In genomic region chr11:78865314-78865713, GRCm38 (mm10) we compare ENCODE assay signal across 23 mouse cellular contexts. TPM values are rescaled to one million over a fixed set of nuclear protein-coding genes. Genes with fewer than 3 reads are reported as not detected.
DNase-seq lines count a peak whose midpoint lies in the region; ATAC-seq and TF ChIP-seq lines count a peak whose summit lies in the region.
"Had no signal": no experiment of that assay in that cellular context is flagged by ENCODE, and none has a peak within 500 bp of the region (broad histone marks: within the 10 kb centered on the region; RNA-seq: fewer than 3 reads in every experiment).

No protein-coding gene starts in this region.

- no peaks in the 10 kb centered on the region for H3K36me3 ChIP-seq in liver, postnatal 0 days (replicated peaks; ENCODE audit: insufficient read depth, low read length)
- H3K36me3 ChIP-seq in liver, embryonic 11.5 days (ENCODE audit: control insufficient read depth, insufficient read depth, low read length): no peaks in the 10 kb centered on the region
- H3K36me3 ChIP-seq in C2C12 (ENCODE audit: control insufficient read depth, insufficient read depth): no peaks in the 10 kb centered on the region
- H3K36me3 ChIP-seq in intestine, postnatal 0 days (ENCODE audit: control insufficient read depth, insufficient read depth): no peaks in the 10 kb centered on the region
- H3K36me3 ChIP-seq in forebrain, embryonic 12.5 days (replicated peaks): no peaks in the 10 kb centered on the region
- H3K36me3 ChIP-seq: embryonic facial prominence, embryonic 10.5 days; embryonic facial prominence, embryonic 12.5 days had no signal

- TF ChIP-seq EP300 in liver, postnatal 0 days (IDR thresholded peaks at IDR 0.05; ENCODE audit: low read depth): no peak

- DNase-seq in liver, postnatal 0 days: no peak
- DNase-seq in liver, embryonic 11.5 days (ENCODE audit: low spot score): no peak
- peak; percentile 33 for DNase-seq in 3T3-L1 (ENCODE audit: low read depth, low spot score)
- DNase-seq: adrenal gland, adult 8-10 months; adrenal gland, postnatal 14 days; adrenal gland, postnatal 36 days; B cell, adult 2 months; cerebellum, adult 11-12 months; cerebellum, adult 2 months; cerebellum, adult 9-10 months; cerebellum, postnatal 10 days; cerebellum, postnatal 25 days had no signal

- H3K4me3 ChIP-seq in liver, postnatal 0 days (ENCODE audit: low read depth, low read length): no peak overlapping the region
- no peak overlapping the region for H3K4me3 ChIP-seq in liver, embryonic 11.5 days (ENCODE audit: low read depth, low read length)
- no peak overlapping the region for H3K4me3 ChIP-seq in C2C12 (ENCODE audit: insufficient read depth, poor library complexity, severe bottlenecking)
- no peak overlapping the region for H3K4me3 ChIP-seq in intestine, postnatal 0 days (ENCODE audit: low read depth, low read length)
- no peak overlapping the region for H3K4me3 ChIP-seq in forebrain, embryonic 12.5 days (replicated peaks)
- H3K4me3 ChIP-seq: embryonic facial prominence, embryonic 10.5 days; embryonic facial prominence, embryonic 12.5 days had no signal

- no peaks in the 10 kb centered on the region for H3K27me3 ChIP-seq in liver, postnatal 0 days (ENCODE audit: insufficient read depth, low read length)
- H3K27me3 ChIP-seq in liver, embryonic 11.5 days (replicated peaks; ENCODE audit: control insufficient read depth, insufficient read depth, low read length): no peaks in the 10 kb centered on the region
- no peaks in the 10 kb centered on the region for H3K27me3 ChIP-seq in C2C12 (ENCODE audit: control insufficient read depth, insufficient read depth, insufficient read length)
- H3K27me3 ChIP-seq in intestine, postnatal 0 days (replicated peaks; ENCODE audit: control insufficient read depth, insufficient read depth, low read length): no peaks in the 10 kb centered on the region
- H3K27me3 ChIP-seq in forebrain, embryonic 12.5 days: no peaks in the 10 kb centered on the region
- H3K27me3 ChIP-seq: embryonic facial prominence, embryonic 12.5 days; Patski had no signal

- no peak for ATAC-seq in liver, postnatal 0 days
- ATAC-seq in liver, embryonic 11.5 days (replicated peaks; ENCODE audit: low FRiP score): no peak
- peak; percentile 52 for ATAC-seq in intestine, postnatal 0 days
- no peak for ATAC-seq in monocyte, adult 5-6 weeks (replicated peaks; ENCODE audit: insufficient number of reproducible peaks, low FRiP score, low TSS enrichment, poor library complexity, severe bottlenecking)
- no peak for ATAC-seq in forebrain, embryonic 12.5 days (ENCODE audit: low FRiP score)
- ATAC-seq: forebrain, embryonic 14.5 days; forebrain, embryonic 16.5 days; Patski had no signal

- no peaks in the 10 kb centered on the region for H3K79me2 ChIP-seq in C2C12 (ENCODE audit: control insufficient read depth, insufficient read depth)

- H3K9me3 ChIP-seq in liver, postnatal 0 days (ENCODE audit: low read length): peaks cover 3% of the 10 kb centered on the region; the same call in 1 of the 2 replicates
- no peaks in the 10 kb centered on the region for H3K9me3 ChIP-seq in liver, embryonic 11.5 days (ENCODE audit: control insufficient read depth, low read length)
- H3K9me3 ChIP-seq in intestine, postnatal 0 days (ENCODE audit: control insufficient read depth): no peaks in the 10 kb centered on the region
- no peaks in the 10 kb centered on the region for H3K9me3 ChIP-seq in forebrain, embryonic 12.5 days
- H3K9me3 ChIP-seq: embryonic facial prominence, embryonic 10.5 days; embryonic facial prominence, embryonic 12.5 days had no signal

- no peak overlapping the region for H3K4me2 ChIP-seq in liver, postnatal 0 days (ENCODE audit: low read depth, low read length)
- no peak overlapping the region for H3K4me2 ChIP-seq in liver, embryonic 11.5 days
- H3K4me2 ChIP-seq in intestine, postnatal 0 days (replicated peaks; ENCODE audit: low read depth): no peak overlapping the region
- no peak overlapping the region for H3K4me2 ChIP-seq in forebrain, embryonic 12.5 days
- H3K4me2 ChIP-seq: embryonic facial prominence, embryonic 12.5 days had no signal

- no peak overlapping the region for H3ac ChIP-seq in C2C12 (ENCODE audit: control insufficient read depth, insufficient read length, low read depth)

- H3K4me1 ChIP-seq in liver, postnatal 0 days (ENCODE audit: insufficient read depth): no peaks in the 10 kb centered on the region
- no peaks in the 10 kb centered on the region for H3K4me1 ChIP-seq in liver, embryonic 11.5 days (replicated peaks; ENCODE audit: control insufficient read depth, insufficient read depth, low read length)
- H3K4me1 ChIP-seq in intestine, postnatal 0 days (replicated peaks; ENCODE audit: control insufficient read depth, insufficient read depth, low read length): no peaks in the 10 kb centered on the region
- H3K4me1 ChIP-seq in forebrain, embryonic 12.5 days: peaks cover 3% of the 10 kb centered on the region; the same call in 1 of the 2 replicates
- H3K4me1 ChIP-seq: embryonic facial prominence, embryonic 10.5 days; embryonic facial prominence, embryonic 12.5 days had no signal

- no peak overlapping the region for H3K9ac ChIP-seq in liver, postnatal 0 days (replicated peaks)
- H3K9ac ChIP-seq in liver, embryonic 11.5 days (ENCODE audit: low read depth, low read length): no peak overlapping the region
- H3K9ac ChIP-seq in intestine, postnatal 0 days (ENCODE audit: low read depth, low read length): no peak overlapping the region
- no peak overlapping the region for H3K9ac ChIP-seq in forebrain, embryonic 12.5 days
- H3K9ac ChIP-seq: embryonic facial prominence, embryonic 12.5 days had no signal

- TF ChIP-seq CTCF in liver, postnatal 0 days (IDR thresholded peaks at IDR 0.05; ENCODE audit: low read depth): no peak
- no peak for TF ChIP-seq CTCF in C2C12 (IDR thresholded peaks at IDR 0.05; ENCODE audit: control insufficient read depth, insufficient read depth, insufficient read length)
- TF ChIP-seq CTCF in intestine, postnatal 0 days (IDR thresholded peaks at IDR 0.05; ENCODE audit: low read depth): no peak

- WGBS in liver, postnatal 0 days (ENCODE audit: insufficient replicate concordance): 63% methylated on average over 2 of the region's 2 CpGs
- WGBS in liver, embryonic 11.5 days: 75% methylated on average over 2 of the region's 2 CpGs
- WGBS in intestine, postnatal 0 days: 48% methylated on average over 2 of the region's 2 CpGs
- 88% methylated on average over 2 of the region's 2 CpGs for WGBS in forebrain, embryonic 12.5 days

- peak overlapping the region; percentile 41; the same call in 1 of the 2 replicates for H3K27ac ChIP-seq in liver, postnatal 0 days (ENCODE audit: low read depth)
- H3K27ac ChIP-seq in liver, embryonic 11.5 days (ENCODE audit: low read depth, low read length): no peak overlapping the region
- H3K27ac ChIP-seq in intestine, postnatal 0 days (ENCODE audit: low read depth, low read length): no peak overlapping the region
- H3K27ac ChIP-seq in forebrain, embryonic 12.5 days: no peak overlapping the region
- H3K27ac ChIP-seq: embryonic facial prominence, embryonic 10.5 days; embryonic facial prominence, embryonic 12.5 days had no signal

- H3K79me3 ChIP-seq in C2C12 (ENCODE audit: low read depth): no peaks in the 10 kb centered on the region

TF ChIP-seq in C2C12, 6 proteins besides CTCF, POLR2A, EP300 and RAD21:
- TF ChIP-seq MYOG (IDR thresholded peaks at IDR 0.05; ENCODE audit: control insufficient read depth, extremely low read depth, insufficient read length) (no peak), CEBPB (IDR thresholded peaks at IDR 0.05; ENCODE audit: low read depth) (peak; percentile 81), FOSL1 (IDR thresholded peaks at IDR 0.05; ENCODE audit: insufficient read depth, low read length, poor library complexity, severe bottlenecking) (no peak)

RNA-seq across cellular contexts. Expression of gene Lyrm9, which starts 38.9 kb away (rescaled TPM):
- 12.9 and 16.5 TPM in 2 replicates for polyA plus RNA-seq in liver, postnatal 0 days (2015; fragmentation: Nextera tagmentation; extraction: Ambion mirVana)
- polyA plus RNA-seq in liver, embryonic 11.5 days (2014; fragmentation: Nextera tagmentation; extraction: Ambion mirVana): 28.7 and 31.0 TPM in 2 replicates
- polyA plus RNA-seq in C2C12 (2012; fragmentation: generic; extraction: Trizol): 23.7 TPM
- 15.6 and 20.4 TPM in 2 replicates for polyA plus RNA-seq in intestine, postnatal 0 days (2015; fragmentation: Nextera tagmentation; extraction: Ambion mirVana)
- 11.8 to 34.1 TPM (median 16.2 TPM) in 3 replicates for total RNA-seq in monocyte, adult 5-6 weeks (2017)
- 24.8 and 26.0 TPM in 2 replicates for polyA plus RNA-seq in forebrain, embryonic 12.5 days (2016; fragmentation: Nextera tagmentation; extraction: Ambion mirVana)

RNA-seq across cellular contexts. Expression of gene Nos2, which starts 55.3 kb away (rescaled TPM):
- not detected in 2 replicates for polyA plus RNA-seq in liver, postnatal 0 days (2015; fragmentation: Nextera tagmentation; extraction: Ambion mirVana)
- 0.21 and 0.38 TPM in 2 replicates for polyA plus RNA-seq in liver, embryonic 11.5 days (2014; fragmentation: Nextera tagmentation; extraction: Ambion mirVana)
- polyA plus RNA-seq in C2C12 (2012; fragmentation: generic; extraction: Trizol): 0.02 TPM
- 0.21 and 0.26 TPM in 2 replicates for polyA plus RNA-seq in intestine, postnatal 0 days (2015; fragmentation: Nextera tagmentation; extraction: Ambion mirVana)
- total RNA-seq in monocyte, adult 5-6 weeks (2017): not detected in 3 replicates
- polyA plus RNA-seq in forebrain, embryonic 12.5 days (2016; fragmentation: Nextera tagmentation; extraction: Ambion mirVana): 0.65 and 0.74 TPM in 2 replicates
- total RNA-seq: MEL had no signal
- polyA plus RNA-seq: activated CD4-positive, CD25-positive, alpha-beta regulatory T cell, adult 4 months had no signal
